Mouse (Mus musculus) adrenal gland, postnatal 10 days (tissue): Measurements from ENCODE around the gene Zfp93. TPM values are rescaled to one million over a fixed set of nuclear protein-coding genes. Genes with fewer than 3 reads are reported as not detected.

ENCODE experiments used
- DNase-seq: peaks from one replicate; pipeline ENCODE4 v3.0.0; 2021; ENCODE audit warnings: mixed read lengths
- total RNA-seq, 2 experiments: library from RNA; stranded (reverse); gene quantifications; 2 replicates each; pipeline ENCODE4 v1.2.3; 2021

Gene Zfp93
- total RNA-seq, 2 experiments from 2014 or later: 4.1 to 4.8 TPM

DNA sequence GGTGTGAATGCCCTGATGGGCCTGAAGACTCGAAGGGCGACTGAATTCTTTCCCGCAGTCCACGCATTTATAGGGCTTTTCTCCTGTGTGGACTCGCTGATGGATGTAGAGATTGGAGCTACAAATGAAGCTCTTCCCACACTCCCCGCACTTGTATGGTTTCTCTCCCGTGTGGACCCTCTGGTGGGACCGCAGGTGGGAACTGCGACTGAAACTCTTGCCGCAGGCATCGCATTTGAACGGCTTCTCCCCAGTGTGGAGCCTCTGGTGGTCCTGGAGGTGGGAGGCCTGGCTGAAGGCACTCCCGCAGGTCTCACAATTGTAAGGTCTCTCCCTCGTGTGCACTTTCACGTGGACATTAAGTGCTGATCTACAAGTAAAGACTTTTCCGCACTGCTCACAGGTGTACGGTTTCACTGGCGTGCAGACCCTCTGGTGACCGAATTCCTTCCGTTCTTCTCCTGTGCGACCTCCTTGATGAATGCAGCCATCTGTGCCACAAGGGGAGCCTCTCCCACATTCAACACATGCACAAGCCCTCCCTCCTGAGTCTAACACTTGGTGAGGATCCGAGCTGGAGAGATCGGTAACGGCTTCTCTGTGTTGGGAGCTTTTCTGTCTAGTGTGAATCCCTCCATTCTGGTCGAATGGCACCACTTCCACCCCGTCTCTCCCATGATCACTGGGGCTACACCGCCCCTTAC lies 21.3 kb downstream of the Zfp93 start:
- DNase-seq: no peak

DNA sequence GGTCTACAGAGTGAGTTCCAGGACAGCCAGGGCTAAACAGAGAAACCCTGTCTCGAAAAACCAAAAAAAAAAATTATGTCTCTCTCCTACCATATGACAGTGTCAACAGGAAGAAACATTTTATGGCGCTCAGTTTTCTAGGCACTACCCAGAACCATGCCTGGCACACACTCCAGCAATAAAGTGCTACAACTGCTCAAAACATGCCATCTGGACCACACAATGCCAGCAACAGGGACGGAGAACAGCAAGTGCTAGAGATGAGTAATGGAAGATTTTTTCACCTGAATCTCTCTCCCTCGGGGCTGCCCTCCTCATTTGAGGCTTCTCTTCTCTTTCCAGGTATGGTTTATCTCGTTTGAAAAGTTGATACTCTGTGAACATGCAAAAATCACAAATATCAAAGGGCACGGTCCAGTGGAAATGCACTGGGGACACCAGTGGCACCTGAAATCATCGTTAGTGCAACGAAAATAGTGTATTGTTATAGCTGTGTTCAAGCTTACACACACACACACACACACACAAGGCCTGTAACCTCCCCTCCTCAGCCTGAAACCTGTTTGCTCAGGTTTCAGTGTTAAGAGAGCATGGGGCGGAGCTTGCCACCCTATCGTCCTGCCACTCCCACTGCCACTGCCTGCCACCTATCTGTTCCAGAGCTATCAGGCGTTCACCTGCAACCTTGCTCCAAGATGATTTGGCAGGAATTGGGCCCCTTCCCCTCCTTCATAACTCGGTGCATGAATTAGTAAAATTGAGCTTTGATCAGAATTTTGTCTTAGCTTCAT lies 23.0 kb downstream of the Zfp93 start:
- no peak for DNase-seq

DNA sequence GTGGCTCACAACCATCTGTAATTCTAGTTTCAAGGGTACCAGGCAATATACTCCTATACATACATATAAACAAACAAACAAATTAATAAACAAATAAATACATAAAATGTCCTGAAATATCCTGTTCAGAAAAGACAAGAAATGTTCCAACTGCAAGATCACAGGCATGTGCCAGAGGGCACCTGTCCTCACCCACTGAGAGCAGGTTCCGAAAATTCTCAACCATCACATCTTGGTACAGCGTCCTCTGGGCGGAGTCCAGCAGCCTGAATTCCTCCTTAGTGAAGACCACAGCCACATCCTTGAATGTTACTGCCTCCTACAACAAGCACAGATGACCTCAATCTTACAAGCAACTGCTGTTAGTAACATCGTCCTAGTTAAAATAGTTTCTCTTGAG lies 24.5 kb downstream of the Zfp93 start:
- no peak for DNase-seq

DNA sequence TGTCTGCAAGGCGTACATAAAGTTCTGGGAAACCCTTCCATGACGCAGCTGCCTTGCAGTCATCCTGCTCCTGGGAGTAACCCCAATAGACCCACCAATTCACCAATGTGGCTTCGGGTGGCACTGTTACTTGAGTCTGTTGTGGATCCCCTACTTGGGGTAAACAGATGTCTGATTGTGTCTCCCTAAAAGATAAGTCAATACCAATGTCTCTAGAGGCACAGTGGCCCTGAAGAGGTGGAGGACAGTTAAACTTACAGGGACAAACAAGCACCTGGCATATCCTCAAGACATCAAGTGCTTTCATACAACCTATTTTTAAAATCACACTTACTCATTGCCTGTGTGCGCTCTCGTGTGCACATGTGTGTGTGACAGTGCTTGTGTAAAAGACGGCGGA lies 25.2 kb downstream of the Zfp93 start:
- no peak for DNase-seq

DNA sequence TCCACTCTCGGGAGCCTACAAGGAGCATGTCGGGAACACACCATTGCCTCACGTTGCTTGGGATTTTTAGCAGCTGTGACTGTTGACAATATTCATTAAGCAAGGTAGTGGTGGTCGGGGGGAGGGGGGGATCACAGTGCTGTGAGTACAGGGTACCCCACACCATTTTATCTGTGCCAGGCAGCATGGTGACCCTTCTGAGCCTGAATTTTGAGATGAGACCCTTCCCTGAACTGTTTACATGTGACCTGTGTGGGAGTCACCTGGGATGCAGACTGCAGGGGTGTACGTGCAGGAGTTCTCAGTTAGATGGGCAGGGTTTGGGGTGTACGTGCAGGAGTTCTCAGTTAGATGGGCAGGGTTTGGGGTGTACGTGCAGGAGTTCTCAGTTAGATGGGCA lies 26.2 kb downstream of the Zfp93 start:
- no peak for DNase-seq

DNA sequence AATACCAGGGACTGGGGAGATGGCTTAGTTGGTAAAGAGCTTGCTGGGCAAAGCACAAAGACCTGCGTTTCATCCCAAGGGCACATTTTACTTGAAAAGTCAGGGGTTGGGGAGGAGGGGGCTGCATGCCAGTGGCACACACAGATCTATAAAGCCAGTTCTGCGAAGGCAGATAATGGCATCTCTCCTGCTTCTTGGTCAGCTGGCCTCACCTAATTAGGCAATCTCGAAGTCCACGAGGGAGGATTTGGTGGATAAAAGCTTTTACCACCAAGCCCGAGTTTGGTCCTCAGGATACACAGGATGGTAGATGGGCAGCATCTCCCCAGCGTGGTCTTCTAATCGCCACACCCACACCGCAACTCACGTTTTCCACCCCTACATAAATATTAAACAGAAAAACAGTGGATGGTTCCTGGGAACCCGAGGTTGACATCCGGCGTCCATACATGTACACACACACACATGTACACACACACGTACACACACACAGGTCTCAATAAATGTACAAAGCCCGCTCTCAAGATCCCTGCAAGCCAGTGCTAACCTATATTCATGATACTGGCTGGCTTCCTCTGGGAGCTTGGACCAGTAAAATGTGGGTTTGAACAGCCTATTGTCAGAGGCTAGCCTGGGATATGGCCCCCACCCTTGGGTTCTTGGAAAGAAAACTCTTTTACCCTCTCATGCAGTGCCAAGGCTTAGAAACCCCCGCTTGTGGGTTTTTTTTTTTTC lies 27.3 kb downstream of the Zfp93 start:
- no peak for DNase-seq

DNA sequence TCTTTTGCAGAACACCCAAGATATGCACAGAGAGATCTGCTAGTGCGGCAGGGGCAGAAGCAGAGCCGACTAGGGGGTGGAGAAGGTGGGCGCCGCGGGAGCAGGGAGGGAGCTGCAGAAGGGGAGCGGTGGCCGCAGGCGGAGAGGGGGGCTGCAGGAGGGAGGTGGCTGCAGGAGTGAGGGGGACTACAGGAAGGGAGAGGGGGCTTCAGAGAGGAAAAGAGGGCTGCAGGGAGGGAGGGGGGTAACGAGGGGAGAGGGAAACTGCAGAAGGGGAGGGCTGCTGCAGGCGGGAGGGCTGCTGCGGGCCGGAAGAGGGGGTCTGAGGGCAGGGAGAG lies 28.4 kb downstream of the Zfp93 start:
- peak; percentile 9 for DNase-seq

DNA sequence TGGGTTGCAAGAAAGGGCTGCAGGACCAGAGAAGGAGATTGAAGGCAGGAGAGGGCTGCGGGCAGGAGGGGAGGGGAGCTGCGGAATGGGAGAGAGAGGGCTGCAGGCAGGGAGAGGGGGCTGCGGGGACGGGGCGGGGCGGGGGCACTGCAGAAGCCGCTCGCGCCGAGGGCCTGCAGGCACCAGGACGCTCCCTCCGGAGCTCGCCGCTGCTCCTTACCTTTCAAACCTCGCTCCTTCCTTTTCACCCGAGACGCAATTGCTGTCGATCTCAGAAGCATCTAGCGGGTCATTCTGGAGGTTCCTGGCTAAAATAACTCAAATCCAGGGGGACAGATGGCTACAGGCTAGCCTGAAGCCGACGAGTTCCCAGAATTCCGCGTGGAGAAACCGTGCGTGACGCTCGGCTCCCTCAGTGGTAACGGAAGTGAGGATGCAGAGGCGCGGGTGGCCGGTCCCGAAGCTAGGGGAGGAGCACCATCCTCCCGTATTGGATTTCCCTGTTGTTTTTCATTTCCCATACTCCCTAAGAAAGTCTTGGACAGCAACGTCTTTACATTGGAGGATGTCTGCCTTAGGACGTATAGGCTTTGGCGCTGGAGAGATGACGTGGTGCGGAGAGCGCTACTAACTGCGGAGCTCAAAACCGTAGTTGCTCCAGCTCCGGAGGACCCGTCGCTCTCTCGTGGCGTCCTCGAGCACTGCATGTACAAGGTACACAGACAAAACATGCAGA lies 28.9 kb downstream of the Zfp93 start:
- peak; percentile 78 for DNase-seq

DNA sequence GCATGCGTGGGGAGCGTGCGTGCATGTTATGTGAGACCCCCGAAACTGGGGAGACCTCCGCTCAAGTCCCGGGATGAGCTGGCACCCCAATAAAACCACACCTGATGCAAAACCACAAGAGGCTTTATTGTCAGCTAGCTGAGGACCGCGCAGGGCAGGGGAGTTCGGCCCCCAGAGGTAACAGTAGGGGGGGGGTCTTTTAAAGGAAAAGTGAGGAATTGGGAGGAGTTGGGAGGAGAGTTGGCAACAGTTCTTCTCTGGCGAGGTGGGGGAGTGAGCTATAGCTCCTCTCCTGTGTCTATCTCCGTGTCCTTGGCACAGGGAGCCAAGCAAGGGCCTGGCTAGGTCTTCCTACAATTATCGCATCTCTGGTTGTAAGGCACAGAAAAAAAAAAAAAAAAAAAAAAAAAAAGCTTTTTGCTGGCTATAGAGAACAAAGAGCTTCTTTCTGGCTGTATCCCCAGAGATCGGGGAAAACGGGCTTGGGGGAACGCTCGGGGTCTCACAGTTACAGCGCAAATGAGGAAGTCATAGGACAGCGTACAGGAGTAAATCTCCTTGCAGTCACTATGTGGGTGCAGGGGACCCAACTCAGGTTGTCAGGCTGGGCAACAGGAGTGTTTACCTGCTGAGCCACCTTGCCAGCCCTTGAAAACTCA lies 29.7 kb downstream of the Zfp93 start:
- DNase-seq: peak; percentile 14

DNA sequence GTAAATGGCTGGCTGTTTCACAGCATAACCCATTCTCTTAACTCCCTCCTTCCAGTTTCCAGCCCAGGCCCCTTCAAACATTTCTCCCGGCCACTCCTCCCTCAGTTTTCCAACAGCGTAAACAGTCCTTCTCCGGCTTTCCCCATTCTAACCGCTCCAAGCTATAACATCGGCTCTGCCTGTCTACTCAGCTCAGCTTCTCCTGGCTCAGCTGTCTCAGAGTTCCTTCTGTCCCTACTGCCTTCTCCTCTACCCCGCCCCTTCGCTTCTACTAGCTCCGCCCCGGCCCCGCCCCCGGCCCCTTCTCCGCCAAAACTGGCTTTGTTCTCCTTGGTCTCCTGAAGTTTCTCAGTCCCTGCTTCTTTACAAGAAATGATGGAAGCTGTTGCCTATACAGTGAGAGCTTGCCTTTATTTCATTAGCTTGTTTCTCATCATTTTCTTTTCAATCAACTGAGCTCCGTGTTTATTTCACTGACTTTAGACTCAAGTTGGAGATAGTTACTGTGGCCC lies 30.6 kb downstream of the Zfp93 start, which contains the start of gene Zfp61:
TSS of gene Zfp61 (minus strand) at position 462 of the 512 bp plus-strand sequence.
- peak; percentile 66 for DNase-seq

DNA sequence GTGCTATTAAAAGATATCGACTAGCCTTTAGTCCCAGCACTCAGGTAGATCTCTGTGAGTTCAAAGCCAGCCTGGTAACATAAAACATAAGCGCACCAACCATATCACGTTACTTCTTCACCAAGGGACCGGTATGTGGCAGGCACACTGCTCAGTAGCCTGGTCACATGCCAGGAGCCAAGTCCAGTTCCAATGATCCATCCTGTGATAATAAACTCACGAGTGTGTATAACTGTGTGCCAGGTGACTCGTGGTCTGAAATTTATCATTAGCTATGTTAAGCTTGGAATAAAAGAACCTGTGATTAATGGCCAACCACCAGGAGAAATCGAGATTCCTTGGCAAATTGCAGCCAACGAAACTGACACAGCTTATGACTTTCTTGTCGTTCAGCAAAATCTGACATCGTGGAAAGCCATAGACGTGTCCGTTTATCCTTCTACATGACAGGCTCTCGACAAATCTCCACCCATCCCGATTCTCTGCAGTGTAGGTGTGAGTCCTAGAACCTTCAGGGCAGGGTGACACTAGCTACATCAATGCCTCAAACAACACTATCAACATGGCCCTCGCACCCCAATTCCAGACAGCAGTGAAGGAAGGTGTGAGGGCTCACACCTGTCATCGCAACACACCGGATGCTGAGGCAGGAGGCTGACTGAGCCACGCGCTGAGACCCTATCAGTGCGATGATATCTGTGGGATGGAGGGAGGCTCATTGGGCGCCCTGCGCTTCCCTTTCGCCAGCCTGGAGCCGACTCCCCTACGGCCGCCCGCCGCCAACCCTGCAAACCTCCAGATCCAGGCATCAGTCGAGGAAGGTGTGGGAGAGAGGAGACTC lies 45.7 kb downstream of the Zfp93 start:
- no peak for DNase-seq

DNA sequence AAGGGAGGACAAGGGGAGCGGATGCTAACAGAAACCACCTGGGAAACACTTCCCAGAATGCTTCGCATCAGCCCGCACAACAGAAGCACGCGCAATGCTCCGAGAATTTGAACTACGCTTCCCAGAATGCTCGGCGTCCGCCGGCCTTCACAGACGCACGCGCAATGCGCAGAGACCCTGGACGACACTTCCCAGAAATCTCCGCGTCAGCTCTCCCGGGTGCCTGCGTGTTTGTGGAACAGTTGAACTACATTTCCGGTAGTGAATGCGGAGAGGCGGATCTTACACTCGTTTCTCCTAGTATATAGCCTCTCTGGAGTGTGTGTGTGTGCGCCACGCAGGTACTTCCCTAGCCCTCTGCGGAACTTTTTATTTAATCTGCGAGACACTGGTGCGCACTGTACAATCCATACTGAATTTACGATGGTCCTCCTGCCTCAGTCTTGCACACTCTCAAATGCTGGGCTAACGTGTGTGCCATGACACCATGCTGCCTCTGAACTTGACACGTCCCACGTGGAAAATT lies 46.4 kb downstream of the Zfp93 start, which contains the start of gene Zfp94:
TSS of gene Zfp94 (minus strand) at position 100 of the 526 bp plus-strand sequence.
- peak; percentile 94 for DNase-seq

DNA sequence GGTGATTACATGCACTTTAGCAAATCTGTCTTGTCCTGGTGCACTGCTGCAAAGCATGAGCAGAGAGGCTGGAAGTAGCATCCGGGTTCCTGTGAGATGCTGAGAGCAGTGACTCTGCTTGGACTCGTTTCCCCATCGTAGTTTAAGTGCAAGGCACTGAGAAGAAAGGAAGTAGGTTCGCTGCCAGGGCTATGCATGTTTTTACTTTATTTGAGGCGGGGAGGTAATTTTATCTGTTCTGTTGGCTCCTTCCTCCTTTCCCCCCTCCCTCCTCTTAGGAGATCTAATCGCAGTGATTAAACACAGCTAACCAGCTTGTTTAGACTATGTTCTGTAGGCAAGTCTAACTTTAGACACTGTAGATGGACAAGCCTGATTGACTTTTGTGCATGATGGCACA lies 48.7 kb downstream of the Zfp93 start:
- DNase-seq: no peak

DNA sequence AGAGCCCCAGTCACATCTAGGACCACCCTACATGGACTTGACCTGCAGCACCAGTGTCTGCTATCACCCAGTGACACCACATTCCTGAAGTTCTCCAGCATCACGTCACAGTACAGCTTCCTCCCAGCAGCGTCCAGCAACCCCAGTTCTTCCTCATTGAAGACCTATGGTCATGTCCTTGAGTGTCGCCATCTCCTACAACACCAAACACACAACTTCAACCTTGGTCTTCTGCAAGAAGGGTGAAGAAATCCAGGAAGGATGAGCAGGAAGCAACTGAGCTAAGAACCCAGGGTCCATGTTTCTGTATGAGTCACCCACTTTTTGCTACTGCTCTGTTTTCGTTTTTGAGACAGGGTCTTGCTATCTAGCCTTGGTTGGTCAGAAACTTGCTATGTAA lies 52.4 kb downstream of the Zfp93 start:
- DNase-seq: no peak

DNA sequence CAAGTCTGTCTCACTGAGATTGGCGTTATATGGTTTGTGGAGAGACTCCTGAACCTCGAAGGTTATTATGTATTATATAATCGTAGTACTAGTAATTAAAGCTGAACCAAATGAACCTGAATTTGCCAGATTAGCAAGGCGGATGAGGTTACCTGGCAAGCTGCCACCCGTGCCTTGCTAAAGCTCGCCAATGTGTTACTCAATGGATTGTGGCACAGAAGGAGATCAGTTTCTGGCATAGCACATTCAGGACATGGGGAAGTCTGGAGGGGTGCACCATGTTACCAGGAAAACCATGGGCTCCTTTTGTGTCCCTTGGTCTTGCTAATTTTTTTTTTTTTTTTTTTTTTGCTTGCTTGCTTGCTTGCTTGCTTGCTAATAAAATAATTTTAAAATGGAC lies 55.0 kb downstream of the Zfp93 start:
- peak; percentile 64 for DNase-seq

DNA sequence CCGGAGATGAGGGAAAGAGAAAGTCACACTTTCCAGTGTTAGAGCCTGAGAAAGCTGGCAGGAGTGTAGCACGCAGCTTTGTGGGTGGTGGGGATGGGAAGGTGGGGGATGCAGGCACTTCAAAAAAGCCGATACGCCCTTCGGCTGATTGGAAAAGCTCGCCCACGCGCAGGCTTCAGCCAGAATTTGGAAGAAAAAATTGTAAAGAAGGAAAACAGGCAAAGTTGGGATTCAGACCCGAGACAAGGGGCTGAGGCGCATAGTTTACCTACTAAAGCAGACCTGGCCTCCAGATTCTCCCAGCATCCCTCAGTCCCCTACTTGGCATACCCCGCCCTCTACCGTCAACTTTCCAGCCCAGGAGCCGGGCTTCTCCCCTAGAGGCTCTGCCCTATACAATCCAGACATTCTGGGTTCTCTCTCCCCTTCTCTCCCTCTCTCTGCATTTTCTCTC lies 55.5 kb downstream of the Zfp93 start:
- peak; percentile 20 for DNase-seq

DNA sequence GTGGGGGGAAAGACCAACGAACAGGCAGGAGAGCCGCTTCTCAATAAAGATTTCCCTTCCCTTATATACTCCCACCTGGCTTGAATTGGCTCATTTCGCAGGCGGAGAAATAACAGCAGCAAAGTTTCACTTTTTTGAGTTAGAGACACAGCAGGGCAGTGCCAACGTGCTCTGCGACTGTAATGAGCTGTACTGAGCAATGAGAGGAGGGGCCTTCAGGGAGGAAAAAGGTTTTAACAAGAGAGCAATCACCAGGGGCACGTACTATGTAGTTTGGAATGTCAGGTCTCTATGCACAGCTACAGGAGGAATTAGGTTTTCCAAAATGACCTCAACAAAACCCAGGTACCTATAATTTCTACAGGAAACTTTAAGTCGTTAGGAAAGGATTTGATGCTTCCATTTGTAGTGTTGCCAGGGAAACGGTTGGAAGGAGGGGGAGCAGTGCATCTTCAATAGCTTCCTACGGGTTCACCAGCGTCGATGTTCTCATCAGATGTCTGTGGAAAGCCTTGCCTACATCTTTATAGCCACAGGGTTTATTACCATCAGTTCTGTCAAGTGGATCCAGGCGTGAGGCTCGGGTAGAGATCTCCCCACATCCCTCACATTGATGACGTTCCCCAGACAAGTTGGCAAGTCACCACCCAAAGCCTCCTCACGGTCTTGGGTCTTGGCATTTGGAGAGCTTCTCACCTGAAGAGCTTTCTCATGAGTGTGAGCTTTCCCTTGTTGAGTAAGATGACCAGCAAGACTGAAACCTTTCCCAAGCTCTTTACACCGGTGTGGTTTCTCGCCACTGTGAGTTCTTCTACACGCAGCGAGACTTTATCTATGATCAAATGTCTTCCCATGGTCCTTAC lies 56.3 kb downstream of the Zfp93 start:
- DNase-seq: no peak
